Mouse (Mus musculus) embryonic fibroblast, embryonic 13.5 days (primary cell): ENCODE data around the gene Fsd1.

Experiments
- CTCF ChIP-seq: IDR thresholded peaks from 2 replicates; pipeline ENCODE4 v1.5.1; 2011; ENCODE audit warnings: mild to moderate bottlenecking, control low read depth, low read length, moderate library complexity, borderline replicate concordance; ENCODE audit not compliant: insufficient read depth
- POLR2A ChIP-seq: IDR thresholded peaks from 2 replicates; pipeline ENCODE4 v1.6.1; 2011; ENCODE audit warnings: low read depth, mild to moderate bottlenecking, control low read depth, low read length, moderate library complexity

GRCm38 (mm10) chr17:56036176-56036900, 50.0 kb downstream of the Fsd1 start, which contains the start of gene Sh3gl1:
- peak; percentile 87 for TF ChIP-seq POLR2A
- peak; percentile 95 for TF ChIP-seq CTCF
